Mouse (Mus musculus): ENCODE results near the gene Fnbp1. TPM values are rescaled to one million over a fixed set of nuclear protein-coding genes. Genes with fewer than 3 reads are reported as not detected.

Fnbp1 gene
- polyA plus RNA-seq, 1 experiment: 148 TPM

- DNase-seq: no peak
Observed at GRCm38 (mm10) chr2:31127899-31128298, 13.9 kb downstream of the Fnbp1 start.

GRCm38 (mm10) chr2:31127219-31127618, 14.6 kb downstream of the Fnbp1 start:
- no peak overlapping the region for H3K27ac ChIP-seq (ENCODE audit: control insufficient read depth, insufficient read depth, low read length)
- TF ChIP-seq CTCF (IDR thresholded peaks at IDR 0.05; ENCODE audit: borderline replicate concordance, control insufficient read depth, extremely low read depth, insufficient read depth, low read length, poor library complexity) (no peak), POLR2A (IDR thresholded peaks at IDR 0.05; ENCODE audit: control insufficient read depth, extremely low read depth, insufficient read depth, low read length, poor library complexity) (no peak)
- 0 out of 2 replicates have a peak, but pooled peaks cover 3% of the 10 kb centered on the region for H3K36me3 ChIP-seq (ENCODE audit: control insufficient read depth, insufficient read depth, low read length)
- no peak overlapping the region for H3K4me3 ChIP-seq (ENCODE audit: control insufficient read depth, insufficient read depth, low read length)
- 96% methylated on average over 7 of the region's 7 CpGs for WGBS
- peaks cover 46% of the 10 kb centered on the region for H3K4me1 ChIP-seq (replicated peaks; ENCODE audit: control insufficient read depth, insufficient read depth, low read length)
- no peaks in the 10 kb centered on the region for H3K27me3 ChIP-seq (ENCODE audit: control insufficient read depth, insufficient read depth, low read length)
- DNase-seq: no peak

More at GRCm38 (mm10) chr2:31127899-31128298, 13.9 kb downstream of the Fnbp1 start:
- H3K4me1 ChIP-seq (replicated peaks; ENCODE audit: control insufficient read depth, insufficient read depth, low read length): peaks cover 52% of the 10 kb centered on the region
- no peak overlapping the region for H3K27ac ChIP-seq (ENCODE audit: control insufficient read depth, insufficient read depth, low read length)
- H3K36me3 ChIP-seq (ENCODE audit: control insufficient read depth, insufficient read depth, low read length): 0 out of 2 replicates have a peak, but pooled peaks cover 3% of the 10 kb centered on the region
- 82% methylated on average over 4 of the region's 4 CpGs for WGBS
- no peaks in the 10 kb centered on the region for H3K27me3 ChIP-seq (ENCODE audit: control insufficient read depth, insufficient read depth, low read length)
- H3K4me3 ChIP-seq (ENCODE audit: control insufficient read depth, insufficient read depth, low read length): no peak overlapping the region
- TF ChIP-seq CTCF (IDR thresholded peaks at IDR 0.05; ENCODE audit: borderline replicate concordance, control insufficient read depth, extremely low read depth, insufficient read depth, low read length, poor library complexity) (no peak), POLR2A (IDR thresholded peaks at IDR 0.05; ENCODE audit: control insufficient read depth, extremely low read depth, insufficient read depth, low read length, poor library complexity) (no peak)

GRCm38 (mm10) chr2:31126048-31126447, 15.8 kb downstream of the Fnbp1 start:
- Histone ChIP-seq H3K4me1 (replicated peaks; ENCODE audit: control insufficient read depth, insufficient read depth, low read length) (peaks cover 37% of the 10 kb centered on the region), H3K36me3 (ENCODE audit: control insufficient read depth, insufficient read depth, low read length) (0 out of 2 replicates have a peak, but pooled peaks cover 3% of the 10 kb centered on the region), H3K4me3 (ENCODE audit: control insufficient read depth, insufficient read depth, low read length) (no peak overlapping the region), H3K27ac (ENCODE audit: control insufficient read depth, insufficient read depth, low read length) (no peak overlapping the region), H3K27me3 (ENCODE audit: control insufficient read depth, insufficient read depth, low read length) (no peaks in the 10 kb centered on the region)
- TF ChIP-seq POLR2A (IDR thresholded peaks at IDR 0.05; ENCODE audit: control insufficient read depth, extremely low read depth, insufficient read depth, low read length, poor library complexity) (no peak), CTCF (IDR thresholded peaks at IDR 0.05; ENCODE audit: borderline replicate concordance, control insufficient read depth, extremely low read depth, insufficient read depth, low read length, poor library complexity) (no peak)
- no peak for DNase-seq
- WGBS: 95% methylated on average over 9 of the region's 9 CpGs

GRCm38 (mm10) chr2:31125156-31125555, 16.7 kb downstream of the Fnbp1 start:
- no peak for TF ChIP-seq POLR2A (IDR thresholded peaks at IDR 0.05; ENCODE audit: control insufficient read depth, extremely low read depth, insufficient read depth, low read length, poor library complexity)
- no peak for TF ChIP-seq CTCF (IDR thresholded peaks at IDR 0.05; ENCODE audit: borderline replicate concordance, control insufficient read depth, extremely low read depth, insufficient read depth, low read length, poor library complexity)
- H3K27me3 ChIP-seq (ENCODE audit: control insufficient read depth, insufficient read depth, low read length): no peaks in the 10 kb centered on the region
- H3K36me3 ChIP-seq (ENCODE audit: control insufficient read depth, insufficient read depth, low read length): 0 out of 2 replicates have a peak, but pooled peaks cover 3% of the 10 kb centered on the region
- WGBS: 90% methylated on average over 7 of the region's 7 CpGs
- no peak overlapping the region for H3K4me3 ChIP-seq (ENCODE audit: control insufficient read depth, insufficient read depth, low read length)
- H3K27ac ChIP-seq (ENCODE audit: control insufficient read depth, insufficient read depth, low read length): no peak overlapping the region
- DNase-seq: no peak
- H3K4me1 ChIP-seq (replicated peaks; ENCODE audit: control insufficient read depth, insufficient read depth, low read length): peaks cover 28% of the 10 kb centered on the region

GRCm38 (mm10) chr2:31124694-31125093, 17.1 kb downstream of the Fnbp1 start:
- Histone ChIP-seq H3K27ac (ENCODE audit: control insufficient read depth, insufficient read depth, low read length) (no peak overlapping the region), H3K4me1 (replicated peaks; ENCODE audit: control insufficient read depth, insufficient read depth, low read length) (peaks cover 28% of the 10 kb centered on the region), H3K36me3 (ENCODE audit: control insufficient read depth, insufficient read depth, low read length) (0 out of 2 replicates have a peak, but pooled peaks cover 3% of the 10 kb centered on the region), H3K4me3 (ENCODE audit: control insufficient read depth, insufficient read depth, low read length) (no peak overlapping the region), H3K27me3 (ENCODE audit: control insufficient read depth, insufficient read depth, low read length) (no peaks in the 10 kb centered on the region)
- TF ChIP-seq POLR2A (IDR thresholded peaks at IDR 0.05; ENCODE audit: control insufficient read depth, extremely low read depth, insufficient read depth, low read length, poor library complexity) (no peak), CTCF (IDR thresholded peaks at IDR 0.05; ENCODE audit: borderline replicate concordance, control insufficient read depth, extremely low read depth, insufficient read depth, low read length, poor library complexity) (no peak)
- WGBS: 55% methylated on average over 2 of the region's 2 CpGs
- no peak for DNase-seq

- Histone ChIP-seq H3K36me3 (ENCODE audit: control insufficient read depth, insufficient read depth, low read length) (0 out of 2 replicates have a peak, but pooled peaks cover 3% of the 10 kb centered on the region), H3K27ac (ENCODE audit: control insufficient read depth, insufficient read depth, low read length) (no peak overlapping the region), H3K27me3 (ENCODE audit: control insufficient read depth, insufficient read depth, low read length) (no peaks in the 10 kb centered on the region), H3K4me3 (ENCODE audit: control insufficient read depth, insufficient read depth, low read length) (no peak overlapping the region), H3K4me1 (replicated peaks; ENCODE audit: control insufficient read depth, insufficient read depth, low read length) (peaks cover 29% of the 10 kb centered on the region)
- WGBS: 91% methylated on average over 5 of the region's 5 CpGs
- no peak for DNase-seq
- TF ChIP-seq POLR2A (IDR thresholded peaks at IDR 0.05; ENCODE audit: control insufficient read depth, extremely low read depth, insufficient read depth, low read length, poor library complexity): no peak
- no peak for TF ChIP-seq CTCF (IDR thresholded peaks at IDR 0.05; ENCODE audit: borderline replicate concordance, control insufficient read depth, extremely low read depth, insufficient read depth, low read length, poor library complexity)
Observed at GRCm38 (mm10) chr2:31123493-31123892, 18.3 kb downstream of the Fnbp1 start.

- Histone ChIP-seq H3K36me3 (ENCODE audit: control insufficient read depth, insufficient read depth, low read length) (0 out of 2 replicates have a peak, but pooled peaks cover 3% of the 10 kb centered on the region), H3K4me1 (replicated peaks; ENCODE audit: control insufficient read depth, insufficient read depth, low read length) (peaks cover 30% of the 10 kb centered on the region), H3K27ac (ENCODE audit: control insufficient read depth, insufficient read depth, low read length) (no peak overlapping the region), H3K4me3 (ENCODE audit: control insufficient read depth, insufficient read depth, low read length) (no peak overlapping the region), H3K27me3 (ENCODE audit: control insufficient read depth, insufficient read depth, low read length) (no peaks in the 10 kb centered on the region)
- no peak for DNase-seq
- TF ChIP-seq POLR2A (IDR thresholded peaks at IDR 0.05; ENCODE audit: control insufficient read depth, extremely low read depth, insufficient read depth, low read length, poor library complexity): no peak
- no peak for TF ChIP-seq CTCF (IDR thresholded peaks at IDR 0.05; ENCODE audit: borderline replicate concordance, control insufficient read depth, extremely low read depth, insufficient read depth, low read length, poor library complexity)
- WGBS: 89% methylated on average over 5 of the region's 5 CpGs
Observed at GRCm38 (mm10) chr2:31122806-31123205, 19.0 kb downstream of the Fnbp1 start.
